Mouse (Mus musculus) intestine, embryonic 15.5 days (tissue): ENCODE measurements at regions not wholly inside any gene's neighbourhood (a gene's known extent, or its start where the extent isn't known, plus 50 kb on each side); places are given as distances from the start of the nearest gene placed in this dataset.

Experiments
- ATAC-seq: fragments of 200-750 bp; cut with Nextera tagmentation; 2 replicates; pipeline ENCODE4 v1.8.0; 2017; ENCODE audit warnings: moderate TSS enrichment, moderate library complexity
- H3K27ac ChIP-seq: fragments of 300-500 bp; sonication (generic); 2 replicates; pipeline ENCODE4 v1.5.1; 2015; ENCODE audit warnings: mild to moderate bottlenecking, inconsistent platforms
- H3K27me3 ChIP-seq: fragments of 300-500 bp; sonication (generic); replicated peaks from 2 replicates; pipeline ENCODE4 v1.6.1; 2015; ENCODE audit warnings: inconsistent platforms
- H3K36me3 ChIP-seq: fragments of 300-500 bp; sonication (generic); 2 replicates; pipeline ENCODE4 v1.6.1; 2015; ENCODE audit warnings: inconsistent platforms
- H3K4me1 ChIP-seq: fragments of 300-500 bp; sonication (generic); replicated peaks from 2 replicates; pipeline ENCODE4 v1.6.1; 2015; ENCODE audit warnings: inconsistent platforms
- H3K4me2 ChIP-seq: fragments of 300-500 bp; sonication (generic); replicated peaks from 2 replicates; pipeline ENCODE4 v1.6.1; 2015; ENCODE audit warnings: mild to moderate bottlenecking, inconsistent platforms
- H3K4me3 ChIP-seq: fragments of 300-500 bp; sonication (generic); replicated peaks from 2 replicates; pipeline ENCODE4 v1.5.1; 2015; ENCODE audit warnings: inconsistent platforms
- H3K9ac ChIP-seq: fragments of 300-500 bp; sonication (generic); 2 replicates; pipeline ENCODE4 v1.6.1; 2015; ENCODE audit warnings: inconsistent platforms
- H3K9me3 ChIP-seq: fragments of 300-500 bp; sonication (generic); 2 replicates; pipeline ENCODE4 v1.6.1; 2016; ENCODE audit warnings: inconsistent platforms
- WGBS: fragments of 180-500 bp; shearing (Covaris S2); methylation state at CpG from one replicate; pipeline ENCODE4 v1.1.7; 2015; 5-methylcytosine and 5-hydroxymethylcytosine counted together

DNA sequence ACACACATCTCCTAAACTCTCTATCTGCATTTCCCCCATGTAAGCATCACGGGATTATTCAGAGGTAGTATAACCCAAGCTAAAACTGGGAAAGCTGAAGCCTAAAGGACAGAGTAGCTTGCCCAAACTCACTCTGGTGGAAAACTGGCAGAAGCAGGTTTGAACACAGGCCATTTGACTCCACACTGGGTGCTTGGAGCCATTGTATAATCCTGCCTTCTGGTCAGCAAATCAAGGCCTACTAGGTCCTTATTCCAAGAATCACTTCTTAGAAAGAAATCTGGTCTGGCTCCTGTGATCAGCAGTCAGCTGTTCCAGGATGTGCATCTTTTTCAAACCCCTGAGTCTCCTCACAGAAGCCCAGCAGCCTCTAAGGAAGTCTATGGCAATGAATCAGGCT, 582.4 kb downstream of the Nfib start:
- no peak overlapping the region for H3K27ac ChIP-seq
- no peak for ATAC-seq
- no peaks in the 10 kb centered on the region for H3K4me1 ChIP-seq
- no peaks in the 10 kb centered on the region for H3K9me3 ChIP-seq
- H3K4me3 ChIP-seq = no peak overlapping the region
- no peaks in the 10 kb centered on the region for H3K36me3 ChIP-seq
- no peaks in the 10 kb centered on the region for H3K27me3 ChIP-seq
- 100% methylated on average over 1 of the region's 1 CpGs for WGBS
- no peak overlapping the region for H3K4me2 ChIP-seq
- H3K9ac ChIP-seq = no peak overlapping the region

GRCm38 (mm10) chr4:82120796-82121195, 584.8 kb downstream of the Nfib start:
- 80% methylated on average over 4 of the region's 4 CpGs for WGBS
- H3K27ac ChIP-seq = no peak overlapping the region
- no peak overlapping the region for H3K9ac ChIP-seq
- no peaks in the 10 kb centered on the region for H3K27me3 ChIP-seq
- no peak for ATAC-seq
- H3K4me3 ChIP-seq = no peak overlapping the region
- H3K36me3 ChIP-seq = no peaks in the 10 kb centered on the region
- no peaks in the 10 kb centered on the region for H3K9me3 ChIP-seq
- H3K4me2 ChIP-seq = no peak overlapping the region
- H3K4me1 ChIP-seq = no peaks in the 10 kb centered on the region

DNA sequence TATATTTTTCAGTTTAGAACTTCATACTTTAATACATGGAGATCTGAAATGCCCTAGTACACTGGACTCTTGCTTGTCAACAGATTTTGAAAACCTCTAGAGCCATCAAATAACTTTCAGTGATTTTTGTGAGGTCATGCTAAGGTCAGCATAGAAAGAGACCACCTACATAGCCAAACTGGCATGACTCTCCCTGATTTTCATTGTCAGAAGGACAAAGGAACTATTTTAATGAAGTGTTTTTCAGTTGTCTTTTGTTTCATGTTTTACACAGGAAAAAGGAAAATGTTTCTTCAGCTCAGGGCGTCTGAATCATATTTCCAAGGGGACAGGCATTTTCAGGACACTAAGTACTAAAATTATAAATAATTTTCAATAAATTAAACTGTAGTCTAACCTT, 585.2 kb downstream of the Nfib start:
- no peaks in the 10 kb centered on the region for H3K4me1 ChIP-seq
- H3K4me3 ChIP-seq = no peak overlapping the region
- no peaks in the 10 kb centered on the region for H3K36me3 ChIP-seq
- ATAC-seq = no peak
- WGBS = 73% methylated on average over 1 of the region's 1 CpGs
- no peak overlapping the region for H3K27ac ChIP-seq
- no peak overlapping the region for H3K4me2 ChIP-seq
- H3K9me3 ChIP-seq = no peaks in the 10 kb centered on the region
- no peak overlapping the region for H3K9ac ChIP-seq
- no peaks in the 10 kb centered on the region for H3K27me3 ChIP-seq

DNA sequence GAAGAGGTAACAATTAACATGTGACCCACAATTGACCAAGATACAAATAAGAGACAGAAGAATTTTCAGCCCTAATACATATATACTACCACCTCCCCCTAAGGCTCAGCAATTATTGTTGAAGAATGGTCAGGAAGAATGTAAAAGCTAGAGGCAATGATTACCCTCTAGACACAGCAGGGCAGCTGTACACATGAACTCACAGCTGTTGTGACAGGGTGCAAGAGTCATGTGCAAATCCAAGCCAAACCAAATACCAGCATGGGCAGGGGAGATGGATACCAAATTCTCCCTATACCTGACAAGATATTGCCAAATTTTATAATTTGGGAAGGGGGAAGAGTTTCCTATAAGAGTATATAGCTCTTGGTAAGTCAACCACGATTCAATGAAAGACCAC, 603.7 kb downstream of the Nfib start:
- Histone ChIP-seq H3K36me3 (no peaks in the 10 kb centered on the region), H3K27me3 (no peaks in the 10 kb centered on the region), H3K9me3 (no peaks in the 10 kb centered on the region), H3K27ac (no peak overlapping the region), H3K4me2 (no peak overlapping the region), H3K4me1 (no peaks in the 10 kb centered on the region), H3K9ac (no peak overlapping the region), H3K4me3 (no peak overlapping the region)
- 92% methylated on average over 1 of the region's 1 CpGs for WGBS
- ATAC-seq = no peak

DNA sequence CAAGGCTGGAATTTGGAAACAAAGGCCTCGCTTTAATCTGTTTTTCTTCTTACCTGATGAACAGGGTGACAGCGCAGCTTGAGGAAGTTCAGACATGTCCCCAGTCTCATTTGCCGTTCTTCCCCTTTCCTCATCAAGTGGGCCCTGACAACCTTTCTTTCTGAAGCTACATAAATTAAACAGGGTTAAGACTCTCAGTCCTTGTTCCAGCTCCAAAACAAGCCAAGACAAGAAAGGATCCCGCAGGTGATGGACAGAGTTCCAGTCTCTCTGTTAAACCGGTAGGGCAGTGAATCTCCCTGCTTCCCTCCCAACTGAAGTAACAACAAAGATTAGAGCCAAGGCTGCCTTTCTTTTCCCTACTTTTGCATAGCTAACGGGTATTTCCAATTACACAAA, 605.6 kb downstream of the Nfib start:
- no peak for ATAC-seq
- no peak overlapping the region for H3K27ac ChIP-seq

DNA sequence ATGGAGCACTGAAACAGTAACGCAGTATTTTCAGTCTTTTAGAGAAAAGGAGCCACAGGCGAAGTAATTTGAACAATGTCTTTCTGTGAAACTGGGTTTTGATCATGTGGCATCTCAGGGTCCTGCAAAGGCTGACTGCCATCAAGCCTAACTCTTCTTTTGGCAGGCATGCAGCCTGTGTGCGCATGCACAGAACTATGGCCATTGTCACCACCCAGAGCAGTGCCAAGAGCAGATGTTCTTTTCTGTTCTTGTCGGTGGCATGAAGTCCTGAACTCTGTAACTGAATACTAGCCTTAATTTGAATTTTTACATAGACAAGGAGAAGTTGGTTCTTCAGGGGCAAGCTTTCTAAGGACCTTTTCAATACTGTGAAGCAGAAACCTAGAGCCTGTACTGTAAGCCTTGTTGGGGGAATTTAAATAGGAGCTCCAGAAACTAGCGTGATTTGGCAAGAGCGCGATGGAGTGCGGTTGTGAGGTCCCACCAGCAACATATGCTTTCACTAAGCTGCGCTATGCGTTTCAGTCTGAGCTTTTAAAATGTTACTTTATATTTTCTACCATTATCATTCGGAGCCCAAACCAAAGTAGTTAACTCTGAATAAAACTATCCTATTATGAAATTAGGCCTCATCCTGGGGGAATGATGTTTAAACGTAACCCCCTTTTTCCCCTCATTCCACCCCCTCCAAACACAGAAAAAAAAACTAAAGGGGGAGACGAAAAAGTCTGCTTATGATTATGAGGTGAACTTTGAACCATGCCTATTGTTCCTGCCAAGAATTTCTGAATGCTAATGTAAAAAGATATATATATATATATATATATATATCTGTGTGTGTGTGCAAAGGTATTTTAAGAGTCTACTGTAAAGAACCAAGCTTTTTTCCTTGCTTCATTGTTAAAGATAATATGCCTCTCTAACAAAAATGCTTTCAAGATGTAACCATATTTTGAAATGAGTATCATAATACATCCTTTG, 606.3 kb downstream of the Nfib start:
- H3K4me1 ChIP-seq = no peaks in the 10 kb centered on the region
- no peaks in the 10 kb centered on the region for H3K27me3 ChIP-seq
- no peaks in the 10 kb centered on the region for H3K9me3 ChIP-seq
- WGBS = 88% methylated on average over 13 of the region's 13 CpGs
- no peak overlapping the region for H3K4me2 ChIP-seq
- ATAC-seq = no peak
- no peaks in the 10 kb centered on the region for H3K36me3 ChIP-seq
- no peak overlapping the region for H3K4me3 ChIP-seq
- H3K9ac ChIP-seq = no peak overlapping the region
- no peak overlapping the region for H3K27ac ChIP-seq

More for the DNA sequence above, 605.6 kb downstream of the Nfib start:
- WGBS = 79% methylated on average over 6 of the region's 6 CpGs
- H3K9ac ChIP-seq = no peak overlapping the region
- no peak overlapping the region for H3K4me2 ChIP-seq
- no peaks in the 10 kb centered on the region for H3K36me3 ChIP-seq
- H3K27me3 ChIP-seq = no peaks in the 10 kb centered on the region
- no peak overlapping the region for H3K4me3 ChIP-seq
- no peaks in the 10 kb centered on the region for H3K4me1 ChIP-seq
- H3K9me3 ChIP-seq = no peaks in the 10 kb centered on the region

- Histone ChIP-seq H3K4me2 (no peak overlapping the region), H3K27ac (no peak overlapping the region), H3K36me3 (no peaks in the 10 kb centered on the region), H3K9ac (no peak overlapping the region), H3K9me3 (no peaks in the 10 kb centered on the region), H3K27me3 (no peaks in the 10 kb centered on the region), H3K4me3 (no peak overlapping the region), H3K4me1 (no peaks in the 10 kb centered on the region)
- WGBS = 82% methylated on average over 5 of the region's 5 CpGs
- ATAC-seq = no peak
Observed at GRCm38 (mm10) chr4:82092296-82093230, 613.0 kb downstream of the Nfib start.

GRCm38 (mm10) chr4:82089657-82090056, 615.9 kb downstream of the Nfib start:
- Histone ChIP-seq H3K9me3 (no peaks in the 10 kb centered on the region), H3K4me1 (no peaks in the 10 kb centered on the region), H3K4me3 (no peak overlapping the region), H3K4me2 (no peak overlapping the region), H3K27ac (no peak overlapping the region), H3K9ac (no peak overlapping the region), H3K27me3 (no peaks in the 10 kb centered on the region), H3K36me3 (no peaks in the 10 kb centered on the region)
- ATAC-seq = no peak
- 95% methylated on average over 5 of the region's 5 CpGs for WGBS

DNA sequence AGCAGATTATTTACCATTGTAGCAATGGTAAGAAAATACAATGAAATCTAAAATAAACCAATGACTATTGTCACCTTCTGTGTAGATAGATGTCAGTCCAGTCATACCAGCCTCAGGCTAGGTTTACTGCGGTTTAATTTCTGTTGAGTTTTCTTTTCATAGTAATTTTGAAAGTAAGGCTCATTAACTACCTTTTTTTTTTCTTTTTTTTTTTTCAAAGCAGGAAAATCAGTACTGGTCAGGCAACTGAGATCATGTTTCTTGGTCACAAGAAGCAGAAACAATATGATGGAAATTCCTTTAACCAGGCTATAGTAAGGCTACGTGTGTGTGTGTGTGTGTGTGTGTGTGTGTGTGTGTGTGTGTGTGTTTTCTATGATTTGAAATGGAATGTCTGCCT, 622.0 kb downstream of the Nfib start:
- Histone ChIP-seq H3K27me3 (no peaks in the 10 kb centered on the region), H3K4me1 (no peaks in the 10 kb centered on the region), H3K27ac (no peak overlapping the region), H3K4me2 (no peak overlapping the region), H3K36me3 (no peaks in the 10 kb centered on the region), H3K4me3 (no peak overlapping the region), H3K9me3 (no peaks in the 10 kb centered on the region), H3K9ac (no peak overlapping the region)
- 85% methylated on average over 2 of the region's 2 CpGs for WGBS
- ATAC-seq = no peak

DNA sequence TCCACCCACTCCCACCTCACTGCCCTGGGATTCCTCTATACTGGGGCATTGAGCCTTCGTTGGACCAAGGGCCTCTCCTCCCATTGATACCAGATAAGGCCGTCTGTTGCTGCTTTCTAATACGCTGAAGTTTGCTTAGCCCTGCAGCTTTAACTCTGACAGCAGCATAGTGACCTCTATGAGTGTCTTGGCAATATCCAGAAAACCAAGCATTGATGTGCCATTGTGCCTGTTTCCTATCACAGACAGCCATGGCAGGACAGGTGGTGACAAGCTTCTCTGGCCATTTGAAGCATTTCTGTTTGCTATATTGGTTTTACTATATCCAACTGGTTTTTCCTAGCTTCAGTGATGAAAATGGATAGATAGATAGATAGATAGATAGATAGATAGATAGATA, 625.4 kb upstream of the Mpdz start:
- Histone ChIP-seq H3K4me1 (no peaks in the 10 kb centered on the region), H3K4me2 (no peak overlapping the region), H3K9me3 (no peaks in the 10 kb centered on the region), H3K27ac (no peak overlapping the region), H3K9ac (no peak overlapping the region), H3K27me3 (no peaks in the 10 kb centered on the region), H3K36me3 (no peaks in the 10 kb centered on the region), H3K4me3 (no peak overlapping the region)
- ATAC-seq = no peak
- WGBS = 61% methylated on average over 3 of the region's 3 CpGs

GRCm38 (mm10) chr4:82065641-82066358, 623.2 kb upstream of the Mpdz start:
- H3K9me3 ChIP-seq = no peaks in the 10 kb centered on the region
- no peaks in the 10 kb centered on the region for H3K4me1 ChIP-seq
- no peak for ATAC-seq
- 74% methylated on average over 14 of the region's 14 CpGs for WGBS
- no peaks in the 10 kb centered on the region for H3K27me3 ChIP-seq
- H3K36me3 ChIP-seq = no peaks in the 10 kb centered on the region
- no peak overlapping the region for H3K4me3 ChIP-seq
- H3K27ac ChIP-seq = no peak overlapping the region
- H3K4me2 ChIP-seq = no peak overlapping the region
- no peak overlapping the region for H3K9ac ChIP-seq

- 84% methylated on average over 5 of the region's 5 CpGs for WGBS
- H3K27me3 ChIP-seq = no peaks in the 10 kb centered on the region
- H3K9ac ChIP-seq = no peak overlapping the region
- no peak overlapping the region for H3K4me3 ChIP-seq
- H3K4me2 ChIP-seq = no peak overlapping the region
- no peaks in the 10 kb centered on the region for H3K9me3 ChIP-seq
- H3K4me1 ChIP-seq = no peaks in the 10 kb centered on the region
- H3K36me3 ChIP-seq = no peaks in the 10 kb centered on the region
- no peak for ATAC-seq
- H3K27ac ChIP-seq = no peak overlapping the region
Observed at GRCm38 (mm10) chr4:82062726-82063125, 620.1 kb upstream of the Mpdz start.
